Mouse (Mus musculus) small intestine, adult 2 months (tissue): ENCODE results near the gene Mamdc2. TPM values are rescaled to one million over a fixed set of nuclear protein-coding genes. Genes with fewer than 3 reads are reported as not detected.

Experiments used
- H3K27ac ChIP-seq: fragments of 200-500 bp; 2 replicates; pipeline ENCODE4 v1.5.1; 2012; ENCODE audit warnings: low read depth, low read length, control low read depth, inconsistent platforms; ENCODE audit not compliant: insufficient read depth
- H3K27me3 ChIP-seq: fragments of 200-500 bp; 2 replicates; pipeline ENCODE4 v1.6.1; 2012; ENCODE audit warnings: mild to moderate bottlenecking, moderate library complexity, low read length, inconsistent platforms; ENCODE audit not compliant: control insufficient read depth, insufficient read depth
- H3K36me3 ChIP-seq: fragments of 200-500 bp; 2 replicates; pipeline ENCODE4 v1.6.1; 2012; ENCODE audit warnings: mild to moderate bottlenecking, low read length, control low read depth, inconsistent platforms; ENCODE audit not compliant: control insufficient read depth, insufficient read depth
- H3K4me1 ChIP-seq: fragments of 200-500 bp; 2 replicates; pipeline ENCODE4 v1.6.1; 2012; ENCODE audit warnings: low read length, inconsistent platforms, mixed read lengths; ENCODE audit not compliant: control insufficient read depth, insufficient read depth, insufficient read length
- H3K4me3 ChIP-seq: fragments of 200-500 bp; 2 replicates; pipeline ENCODE4 v1.5.1; 2012; ENCODE audit warnings: low read depth, mild to moderate bottlenecking, control low read depth, inconsistent platforms, low read length, moderate library complexity
- CTCF ChIP-seq: fragments of 200-500 bp; IDR thresholded peaks from 2 replicates; pipeline ENCODE4 v1.5.1; 2012; ENCODE audit warnings: low read depth, mild to moderate bottlenecking, control low read depth, inconsistent platforms, low read length, moderate library complexity, mixed read lengths; ENCODE audit not compliant: insufficient replicate concordance, insufficient read length; ENCODE audit errors: extremely low read depth
- POLR2A ChIP-seq: fragments of 200-500 bp; IDR thresholded peaks from 2 replicates; pipeline ENCODE4 v1.6.1; 2012; ENCODE audit warnings: low read depth, mild to moderate bottlenecking, control low read depth, inconsistent platforms, low read length, moderate library complexity
- WGBS: fragments of 180-500 bp; shearing (Covaris S2); methylation state at CpG from one replicate; pipeline ENCODE4 v1.1.7; 2018; 5-methylcytosine and 5-hydroxymethylcytosine counted together
- polyA plus RNA-seq: library from polyadenylated mRNA; depleted of rRNA; stranded (reverse); fragments of >200 nt; gene quantifications from 2 replicates; pipeline ENCODE4 v1.2.3, GENCODE M21; 2012

The Mamdc2 gene
- polyA plus RNA-seq, 1 experiment: 1.8 TPM

- Histone ChIP-seq H3K4me3 (no peak overlapping the region), H3K4me1 (no peaks in the 10 kb centered on the region), H3K27me3 (no peaks in the 10 kb centered on the region), H3K27ac (no peak overlapping the region), H3K36me3 (no peaks in the 10 kb centered on the region)
- WGBS: 70% methylated on average over 4 of the region's 4 CpGs
- TF ChIP-seq POLR2A (no peak), CTCF (no peak)
Measured at GRCm38 (mm10) chr19:23388862-23389272, 59.4 kb downstream of the Mamdc2 start.

GRCm38 (mm10) chr19:23388083-23388861 is 60.0 kb downstream of the Mamdc2 start:
- Histone ChIP-seq H3K27ac (no peak overlapping the region), H3K27me3 (no peaks in the 10 kb centered on the region), H3K4me1 (no peaks in the 10 kb centered on the region), H3K4me3 (no peak overlapping the region), H3K36me3 (no peaks in the 10 kb centered on the region)
- 8% methylated on average over 7 of the region's 7 CpGs for WGBS
- TF ChIP-seq POLR2A (no peak), CTCF (no peak)

GRCm38 (mm10) chr19:23382396-23382795 is 65.8 kb downstream of the Mamdc2 start:
- Histone ChIP-seq H3K4me1 (no peaks in the 10 kb centered on the region), H3K4me3 (no peak overlapping the region), H3K27ac (no peak overlapping the region), H3K27me3 (no peaks in the 10 kb centered on the region), H3K36me3 (no peaks in the 10 kb centered on the region)
- WGBS: 82% methylated on average over 2 of the region's 2 CpGs
- TF ChIP-seq CTCF (no peak), POLR2A (no peak)

- Histone ChIP-seq H3K4me3 (no peak overlapping the region), H3K27me3 (no peaks in the 10 kb centered on the region), H3K4me1 (no peaks in the 10 kb centered on the region), H3K27ac (no peak overlapping the region), H3K36me3 (no peaks in the 10 kb centered on the region)
- TF ChIP-seq CTCF (no peak), POLR2A (no peak)
- WGBS: 92% methylated on average over 4 of the region's 4 CpGs
Measured at GRCm38 (mm10) chr19:23380968-23381367, 67.3 kb downstream of the Mamdc2 start.

- no peak overlapping the region for H3K4me3 ChIP-seq
- TF ChIP-seq POLR2A (no peak), CTCF (no peak)
- no peaks in the 10 kb centered on the region for H3K27me3 ChIP-seq
- 77% methylated on average over 8 of the region's 8 CpGs for WGBS
- no peak overlapping the region for H3K27ac ChIP-seq
- no peaks in the 10 kb centered on the region for H3K4me1 ChIP-seq
- no peaks in the 10 kb centered on the region for H3K36me3 ChIP-seq
Measured at GRCm38 (mm10) chr19:23379752-23380504, 68.3 kb downstream of the Mamdc2 start.

- Histone ChIP-seq H3K4me3 (no peak overlapping the region), H3K4me1 (no peaks in the 10 kb centered on the region), H3K27me3 (no peaks in the 10 kb centered on the region), H3K36me3 (no peaks in the 10 kb centered on the region), H3K27ac (no peak overlapping the region)
- WGBS: 52% methylated on average over 11 of the region's 11 CpGs
- TF ChIP-seq CTCF: no peak
- no peak for TF ChIP-seq POLR2A
Measured at GRCm38 (mm10) chr19:23376536-23377201, 71.6 kb downstream of the Mamdc2 start.

GRCm38 (mm10) chr19:23374941-23375656 is 73.1 kb downstream of the Mamdc2 start:
- Histone ChIP-seq H3K4me1 (no peaks in the 10 kb centered on the region), H3K27me3 (no peaks in the 10 kb centered on the region), H3K4me3 (no peak overlapping the region), H3K36me3 (no peaks in the 10 kb centered on the region), H3K27ac (no peak overlapping the region)
- no peak for TF ChIP-seq CTCF
- TF ChIP-seq POLR2A: no peak
- 87% methylated on average over 7 of the region's 7 CpGs for WGBS
